Mouse (Mus musculus): ENCODE results near the gene Pkd1l2. TPM values are rescaled to one million over a fixed set of nuclear protein-coding genes. Genes with fewer than 3 reads are reported as not detected.

The Pkd1l2 gene
- polyA plus RNA-seq, 1 experiment from 2014 or later, result not detected

- Histone ChIP-seq H3K4me3 (ENCODE audit: low read depth, low read length) (no peak overlapping the region), H3K4me2 (ENCODE audit: low read depth, low read length, severe bottlenecking) (no peak overlapping the region), H3K27me3 (ENCODE audit: control insufficient read depth, insufficient read depth, low read length) (no peaks in the 10 kb centered on the region), H3K36me3 (ENCODE audit: control insufficient read depth, insufficient read depth, low read length) (no peaks in the 10 kb centered on the region), H3K9me3 (ENCODE audit: control insufficient read depth, low read length) (no peaks in the 10 kb centered on the region), H3K4me1 (replicated peaks; ENCODE audit: control insufficient read depth, insufficient read depth, low read length) (no peaks in the 10 kb centered on the region), H3K9ac (ENCODE audit: low read length) (no peak overlapping the region), H3K27ac (ENCODE audit: low read depth, low read length) (no peak overlapping the region)
- no peak for ATAC-seq (replicated peaks; ENCODE audit: low FRiP score)
- DNase-seq (ENCODE audit: low spot score), result no peak
- 79% methylated on average over 10 of the region's 10 CpGs for whole genome bisulfite sequencing
Observed at GRCm38 (mm10) chr8:117074350-117075182, 7.7 kb downstream of the Pkd1l2 start.

- ATAC-seq (replicated peaks; ENCODE audit: low FRiP score), result no peak
- WGBS, result 84% methylated on average over 1 of the region's 1 CpGs
- Histone ChIP-seq H3K4me1 (replicated peaks; ENCODE audit: control insufficient read depth, insufficient read depth, low read length) (no peaks in the 10 kb centered on the region), H3K9ac (ENCODE audit: low read length) (no peak overlapping the region), H3K36me3 (ENCODE audit: control insufficient read depth, insufficient read depth, low read length) (no peaks in the 10 kb centered on the region), H3K27ac (ENCODE audit: low read depth, low read length) (no peak overlapping the region), H3K9me3 (ENCODE audit: control insufficient read depth, low read length) (no peaks in the 10 kb centered on the region), H3K4me3 (ENCODE audit: low read depth, low read length) (no peak overlapping the region), H3K4me2 (ENCODE audit: low read depth, low read length, severe bottlenecking) (no peak overlapping the region), H3K27me3 (ENCODE audit: control insufficient read depth, insufficient read depth, low read length) (no peaks in the 10 kb centered on the region)
- DNase-seq (ENCODE audit: low spot score), result no peak
Observed at GRCm38 (mm10) chr8:117069708-117070107, 12.5 kb downstream of the Pkd1l2 start.

GRCm38 (mm10) chr8:117068294-117068693 is 14.0 kb downstream of the Pkd1l2 start:
- DNase-seq (ENCODE audit: low spot score) (no peak), ATAC-seq (replicated peaks; ENCODE audit: low FRiP score) (no peak)
- no peak overlapping the region for H3K9ac ChIP-seq (ENCODE audit: low read length)
- no peaks in the 10 kb centered on the region for H3K4me1 ChIP-seq (replicated peaks; ENCODE audit: control insufficient read depth, insufficient read depth, low read length)
- no peaks in the 10 kb centered on the region for H3K9me3 ChIP-seq (ENCODE audit: control insufficient read depth, low read length)
- no peaks in the 10 kb centered on the region for H3K36me3 ChIP-seq (ENCODE audit: control insufficient read depth, insufficient read depth, low read length)
- no peak overlapping the region for H3K4me2 ChIP-seq (ENCODE audit: low read depth, low read length, severe bottlenecking)
- H3K27me3 ChIP-seq (ENCODE audit: control insufficient read depth, insufficient read depth, low read length), result no peaks in the 10 kb centered on the region
- no peak overlapping the region for H3K27ac ChIP-seq (ENCODE audit: low read depth, low read length)
- 85% methylated on average over 13 of the region's 13 CpGs for WGBS
- no peak overlapping the region for H3K4me3 ChIP-seq (ENCODE audit: low read depth, low read length)

GRCm38 (mm10) chr8:117067396-117067795 is 14.9 kb downstream of the Pkd1l2 start:
- WGBS, result 87% methylated on average over 11 of the region's 11 CpGs
- Histone ChIP-seq H3K4me3 (ENCODE audit: low read depth, low read length) (no peak overlapping the region), H3K9me3 (ENCODE audit: control insufficient read depth, low read length) (no peaks in the 10 kb centered on the region; the same call in 1 of the 2 replicates), H3K36me3 (ENCODE audit: control insufficient read depth, insufficient read depth, low read length) (no peaks in the 10 kb centered on the region), H3K27ac (ENCODE audit: low read depth, low read length) (no peak overlapping the region), H3K4me2 (ENCODE audit: low read depth, low read length, severe bottlenecking) (no peak overlapping the region), H3K27me3 (ENCODE audit: control insufficient read depth, insufficient read depth, low read length) (no peaks in the 10 kb centered on the region), H3K4me1 (replicated peaks; ENCODE audit: control insufficient read depth, insufficient read depth, low read length) (no peaks in the 10 kb centered on the region), H3K9ac (ENCODE audit: low read length) (no peak overlapping the region)
- ATAC-seq (replicated peaks; ENCODE audit: low FRiP score) (no peak), DNase-seq (ENCODE audit: low spot score) (no peak)

GRCm38 (mm10) chr8:117066955-117067354 is 15.3 kb downstream of the Pkd1l2 start:
- ATAC-seq (replicated peaks; ENCODE audit: low FRiP score) (no peak), DNase-seq (ENCODE audit: low spot score) (no peak)
- Histone ChIP-seq H3K4me2 (ENCODE audit: low read depth, low read length, severe bottlenecking) (no peak overlapping the region), H3K9me3 (ENCODE audit: control insufficient read depth, low read length) (no peaks in the 10 kb centered on the region; the same call in 1 of the 2 replicates), H3K27me3 (ENCODE audit: control insufficient read depth, insufficient read depth, low read length) (no peaks in the 10 kb centered on the region), H3K36me3 (ENCODE audit: control insufficient read depth, insufficient read depth, low read length) (no peaks in the 10 kb centered on the region), H3K27ac (ENCODE audit: low read depth, low read length) (no peak overlapping the region), H3K4me3 (ENCODE audit: low read depth, low read length) (no peak overlapping the region), H3K4me1 (replicated peaks; ENCODE audit: control insufficient read depth, insufficient read depth, low read length) (no peaks in the 10 kb centered on the region), H3K9ac (ENCODE audit: low read length) (no peak overlapping the region)
- WGBS, result 92% methylated on average over 7 of the region's 7 CpGs

GRCm38 (mm10) chr8:117061180-117061880 is 20.9 kb downstream of the Pkd1l2 start:
- 71% methylated on average over 13 of the region's 13 CpGs for WGBS
- no peak for ATAC-seq (replicated peaks; ENCODE audit: low FRiP score)

GRCm38 (mm10) chr8:117060306-117060705 is 21.9 kb downstream of the Pkd1l2 start:
- WGBS, result 86% methylated on average over 13 of the region's 13 CpGs
- Histone ChIP-seq H3K27ac (ENCODE audit: low read depth, low read length) (no peak overlapping the region), H3K9ac (ENCODE audit: low read length) (no peak overlapping the region), H3K27me3 (ENCODE audit: control insufficient read depth, insufficient read depth, low read length) (no peaks in the 10 kb centered on the region), H3K4me1 (replicated peaks; ENCODE audit: control insufficient read depth, insufficient read depth, low read length) (no peaks in the 10 kb centered on the region), H3K36me3 (ENCODE audit: control insufficient read depth, insufficient read depth, low read length) (no peaks in the 10 kb centered on the region), H3K4me3 (ENCODE audit: low read depth, low read length) (no peak overlapping the region), H3K9me3 (ENCODE audit: control insufficient read depth, low read length) (no peaks in the 10 kb centered on the region; the same call in 1 of the 2 replicates), H3K4me2 (ENCODE audit: low read depth, low read length, severe bottlenecking) (no peak overlapping the region)
- no peak for ATAC-seq (replicated peaks; ENCODE audit: low FRiP score)
- DNase-seq (ENCODE audit: low spot score), result no peak

More at GRCm38 (mm10) chr8:117061180-117061880, 20.9 kb downstream of the Pkd1l2 start:
- Histone ChIP-seq H3K9me3 (ENCODE audit: control insufficient read depth, low read length) (no peaks in the 10 kb centered on the region; the same call in 1 of the 2 replicates), H3K27me3 (ENCODE audit: control insufficient read depth, insufficient read depth, low read length) (no peaks in the 10 kb centered on the region), H3K9ac (ENCODE audit: low read length) (no peak overlapping the region), H3K4me2 (ENCODE audit: low read depth, low read length, severe bottlenecking) (no peak overlapping the region), H3K4me3 (ENCODE audit: low read depth, low read length) (no peak overlapping the region), H3K4me1 (replicated peaks; ENCODE audit: control insufficient read depth, insufficient read depth, low read length) (no peaks in the 10 kb centered on the region), H3K36me3 (ENCODE audit: control insufficient read depth, insufficient read depth, low read length) (no peaks in the 10 kb centered on the region), H3K27ac (ENCODE audit: low read depth, low read length) (no peak overlapping the region)
- DNase-seq (ENCODE audit: low spot score), result no peak

- no peak overlapping the region for H3K4me3 ChIP-seq (ENCODE audit: low read depth, low read length)
- no peaks in the 10 kb centered on the region for H3K27me3 ChIP-seq (ENCODE audit: control insufficient read depth, insufficient read depth, low read length)
- no peaks in the 10 kb centered on the region for H3K36me3 ChIP-seq (ENCODE audit: control insufficient read depth, insufficient read depth, low read length)
- H3K4me2 ChIP-seq (ENCODE audit: low read depth, low read length, severe bottlenecking), result no peak overlapping the region
- 72% methylated on average over 7 of the region's 7 CpGs for WGBS
- no peak overlapping the region for H3K9ac ChIP-seq (ENCODE audit: low read length)
- H3K9me3 ChIP-seq (ENCODE audit: control insufficient read depth, low read length), result no peaks in the 10 kb centered on the region; the same call in 1 of the 2 replicates
- no peaks in the 10 kb centered on the region for H3K4me1 ChIP-seq (replicated peaks; ENCODE audit: control insufficient read depth, insufficient read depth, low read length)
- DNase-seq (ENCODE audit: low spot score) (no peak), ATAC-seq (replicated peaks; ENCODE audit: low FRiP score) (no peak)
- no peak overlapping the region for H3K27ac ChIP-seq (ENCODE audit: low read depth, low read length)
Observed at GRCm38 (mm10) chr8:117059021-117059420, 23.2 kb downstream of the Pkd1l2 start.
